Mouse (Mus musculus): ENCODE results near the gene Pgghg. TPM values are rescaled to one million over a fixed set of nuclear protein-coding genes. Genes with fewer than 3 reads are reported as not detected.
A peak's percentile ranks its signal among the peaks of the same experiment; 100 is the strongest.

Pgghg gene
- total RNA-seq, 2 experiments from 2014 or later, result 3.1 to 4.0 TPM

GRCm38 (mm10) chr7:140921225-140921975 is 19.8 kb upstream of the Pgghg start:
- intact Hi-C loops (cut with DNase I), result no loop called here
- DNase-seq, result no peak

- intact Hi-C loops (cut with DNase I), result no loop called here
- DNase-seq, result peak; percentile 78
Observed at GRCm38 (mm10) chr7:140922398-140923069, 18.7 kb upstream of the Pgghg start.

DNA sequence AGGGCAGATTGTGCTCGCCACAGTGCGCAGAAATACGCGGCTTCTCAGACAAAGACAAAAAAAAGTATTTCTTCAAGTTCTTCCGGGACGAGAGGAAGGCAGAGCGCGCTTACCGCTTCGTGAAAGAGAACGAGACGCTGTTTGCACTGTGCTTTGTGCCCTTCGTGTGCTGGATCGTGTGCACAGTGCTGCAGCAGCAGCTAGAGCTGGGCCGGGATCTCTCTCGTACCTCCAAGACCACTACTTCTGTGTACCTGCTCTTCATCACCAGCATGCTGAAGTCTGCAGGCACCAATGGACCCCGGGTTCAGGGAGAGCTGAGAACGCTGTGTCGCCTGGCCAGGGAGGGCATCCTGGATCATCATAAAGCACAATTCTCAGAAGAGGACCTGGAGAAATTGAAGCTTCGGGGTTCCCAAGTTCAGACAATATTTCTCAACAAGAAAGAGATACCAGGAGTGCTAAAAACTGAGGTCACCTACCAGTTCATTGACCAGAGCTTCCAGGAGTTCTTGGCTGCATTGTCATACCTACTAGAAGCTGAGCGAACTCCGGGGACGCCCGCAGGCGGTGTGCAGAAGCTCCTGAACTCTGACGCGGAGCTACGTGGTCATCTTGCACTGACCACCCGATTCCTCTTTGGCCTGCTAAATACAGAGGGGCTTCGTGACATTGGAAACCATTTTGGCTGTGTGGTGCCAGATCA is 18.0 kb upstream of the Pgghg start:
- intact Hi-C loops (cut with DNase I), result no loop called here
- DNase-seq, result no peak

GRCm38 (mm10) chr7:140927181-140927580 is 14.0 kb upstream of the Pgghg start:
- intact Hi-C loops (cut with DNase I), result no loop called here
- DNase-seq, result no peak

DNA sequence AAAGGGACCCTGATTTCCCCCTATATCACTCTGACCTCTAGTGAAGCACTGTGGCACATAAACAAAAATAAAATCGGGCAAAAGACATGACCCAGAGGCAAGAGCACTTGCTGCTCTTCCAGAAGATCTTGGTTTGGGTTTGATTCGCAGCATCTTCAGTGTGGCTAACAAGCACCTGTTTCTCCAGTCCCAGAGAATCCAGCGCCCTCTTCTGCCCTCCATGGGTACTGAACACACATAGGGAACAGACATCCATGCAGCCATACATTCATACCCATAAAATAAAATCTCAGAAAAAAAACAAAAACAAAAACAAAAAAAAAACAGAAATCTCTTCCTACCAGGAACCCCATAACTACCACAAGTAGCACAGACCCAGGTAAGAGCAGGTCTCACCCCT is 2.8 kb upstream of the Pgghg start:
- intact Hi-C loops (cut with DNase I), result no loop called here
- DNase-seq, result no peak

DNA sequence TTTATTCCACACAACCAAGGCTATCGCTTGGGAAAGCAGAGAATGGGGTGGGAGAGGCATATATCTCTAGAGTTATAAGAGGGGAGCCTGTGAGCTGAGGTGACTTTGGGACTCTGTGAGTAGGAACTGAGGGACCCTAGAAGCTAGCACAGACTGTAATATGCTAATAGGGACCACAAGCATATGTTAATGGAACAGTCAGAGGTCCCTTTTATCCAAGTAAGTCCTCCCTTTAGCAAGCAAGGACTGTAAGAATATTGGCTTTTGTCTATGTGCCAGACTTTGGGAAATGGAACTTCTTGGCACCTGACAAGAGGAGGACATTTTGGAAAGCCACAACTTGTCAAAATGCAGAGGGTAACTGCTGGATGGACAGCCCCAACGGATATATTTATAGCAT is 2.3 kb upstream of the Pgghg start:
- intact Hi-C loops (cut with DNase I), result no loop called here
- DNase-seq, result no peak

DNA sequence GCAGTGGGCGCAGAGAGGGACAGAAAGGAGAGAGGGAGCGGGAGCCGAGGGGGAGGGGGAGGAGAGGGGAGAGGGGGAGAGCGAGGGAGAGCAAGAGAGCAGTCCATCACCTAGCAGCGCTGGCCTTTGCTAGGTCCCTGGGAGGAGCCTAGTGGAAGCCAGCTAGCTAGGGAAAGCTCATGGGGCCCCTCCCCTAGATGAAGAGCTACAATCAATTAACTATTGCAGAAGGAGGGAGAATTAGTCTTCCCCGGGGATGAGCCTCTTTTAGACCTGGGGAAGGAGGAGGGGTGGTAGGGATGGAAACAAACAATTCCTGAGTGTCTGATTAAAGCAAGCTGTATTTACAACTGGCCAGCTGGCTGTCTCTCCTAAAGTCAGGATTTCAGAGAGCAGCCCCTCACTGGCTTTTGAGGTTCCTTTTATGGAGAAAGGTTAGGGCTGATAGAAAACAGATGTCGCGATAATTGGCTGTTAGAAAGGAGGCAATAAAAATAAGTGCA is 1.5 kb upstream of the Pgghg start:
- intact Hi-C loops (cut with DNase I), result no loop called here
- DNase-seq, result no peak

- intact Hi-C loops (cut with DNase I), result no loop called here
- no peak for DNase-seq
Observed at GRCm38 (mm10) chr7:140942341-140942740, 1.1 kb downstream of the Pgghg start.

DNA sequence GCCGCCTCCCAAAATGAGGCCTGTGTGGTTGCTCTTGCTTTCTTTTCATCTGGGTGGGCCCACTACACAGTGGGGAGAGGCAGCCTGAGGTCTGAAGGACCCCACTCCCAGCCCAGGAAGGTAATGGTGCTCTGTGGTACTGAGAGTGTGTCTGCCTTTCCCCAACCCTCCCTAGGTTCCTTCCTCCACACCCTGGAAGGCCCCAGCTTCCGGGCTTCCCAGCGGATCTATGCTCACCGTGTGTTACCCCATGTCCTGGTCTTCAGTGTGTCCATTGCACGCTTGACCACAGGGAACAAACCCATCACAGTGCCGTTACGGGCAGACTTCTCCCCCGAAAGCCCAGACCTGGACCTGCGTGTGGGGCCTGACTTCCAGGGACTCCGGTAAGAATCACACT is 1.6 kb downstream of the Pgghg start:
- no peak for DNase-seq
- intact Hi-C loops (cut with DNase I), result no loop called here

DNA sequence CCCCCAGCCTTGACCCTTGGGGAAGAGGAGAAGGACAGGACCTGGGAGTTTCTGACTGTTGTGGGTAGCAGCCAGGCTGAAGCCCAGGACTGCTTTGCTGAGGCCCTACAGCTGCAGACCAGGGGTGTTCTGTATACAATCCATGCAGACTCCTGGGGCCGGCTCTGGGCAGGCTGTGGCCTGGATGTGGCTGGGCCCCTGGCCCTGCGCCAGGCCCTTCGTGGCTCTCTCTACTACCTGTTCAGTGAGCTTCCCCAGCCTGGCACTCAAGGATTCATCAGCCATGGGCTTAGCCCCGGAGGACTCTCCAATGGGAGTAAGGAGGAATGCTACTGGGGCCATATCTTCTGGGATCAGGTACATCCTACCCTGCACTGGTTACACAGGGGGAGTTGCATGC is 2.2 kb downstream of the Pgghg start:
- intact Hi-C loops (cut with DNase I), result no loop called here
- no peak for DNase-seq

DNA sequence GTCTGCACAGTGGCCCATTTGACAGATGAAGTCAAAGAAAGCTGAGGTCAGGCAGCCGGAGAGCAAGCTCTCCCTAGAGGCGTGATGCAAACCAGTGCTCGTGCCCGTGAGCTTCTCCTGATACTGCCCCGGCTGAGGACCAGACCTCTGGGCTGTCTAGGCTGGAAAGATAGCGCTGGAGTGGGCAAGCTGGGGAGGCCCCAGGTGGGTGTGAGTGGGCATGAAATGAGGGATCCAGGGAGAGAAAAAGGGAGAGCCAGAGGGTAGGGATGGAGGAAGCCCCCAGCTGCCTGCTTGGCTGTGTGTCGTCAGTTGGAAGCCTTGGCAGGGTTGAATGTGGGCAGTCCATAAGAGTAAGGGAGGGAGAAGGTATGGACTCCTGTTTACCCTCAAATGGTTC is 3.0 kb downstream of the Pgghg start:
- intact Hi-C loops (cut with DNase I), result no loop called here
- no peak for DNase-seq

GRCm38 (mm10) chr7:140945247-140945646 is 4.1 kb downstream of the Pgghg start:
- intact Hi-C loops (cut with DNase I), result no loop called here
- DNase-seq, result no peak

DNA sequence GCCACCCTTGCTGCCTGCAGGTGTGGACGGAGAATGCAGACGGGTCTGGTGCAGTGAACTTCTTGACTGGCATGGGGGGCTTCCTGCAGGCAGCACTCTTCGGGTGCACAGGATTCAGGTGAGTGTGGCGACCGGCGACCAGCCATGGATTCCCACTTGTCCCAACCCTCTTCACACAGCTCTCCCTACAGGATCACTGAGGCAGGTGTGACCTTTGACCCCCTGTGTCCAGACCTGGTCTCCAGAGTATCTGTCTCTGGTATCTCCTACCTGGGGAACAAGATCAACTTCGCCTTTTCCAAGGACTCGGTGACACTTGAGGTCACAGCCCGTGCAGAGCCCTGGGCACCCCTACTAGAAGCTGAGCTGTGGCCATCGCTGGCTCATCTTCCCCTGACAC is 5.1 kb downstream of the Pgghg start:
- DNase-seq, result no peak
- intact Hi-C loops (cut with DNase I), result no loop called here

DNA sequence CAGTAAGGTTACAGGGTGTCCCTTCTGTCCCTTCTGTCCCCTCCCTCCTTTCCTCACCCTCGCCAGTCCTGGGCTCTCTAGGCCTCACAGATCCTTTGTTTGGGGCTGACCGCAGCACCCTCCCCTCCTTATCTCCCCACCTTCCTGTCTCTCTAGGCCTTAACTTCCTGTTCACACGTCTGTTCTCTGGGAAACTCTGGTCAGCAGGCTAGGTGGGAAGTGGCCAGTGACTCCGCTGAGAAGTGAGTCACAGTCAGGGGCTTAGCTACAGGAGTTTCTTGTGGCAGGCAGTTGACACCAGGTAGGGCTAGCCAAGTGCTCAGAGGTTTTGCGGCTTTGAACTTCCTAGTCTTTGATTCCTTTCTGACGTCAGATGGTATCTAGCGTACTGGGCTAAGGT is 5.8 kb downstream of the Pgghg start:
- no peak for DNase-seq
- intact Hi-C loops (cut with DNase I), result no loop called here

- intact Hi-C loops (cut with DNase I), result no loop called here
- DNase-seq, result no peak
Observed at GRCm38 (mm10) chr7:140948161-140948560, 7.0 kb downstream of the Pgghg start.

- DNase-seq, result no peak
- intact Hi-C loops (cut with DNase I), result no loop called here
Observed at GRCm38 (mm10) chr7:140949255-140949654, 8.1 kb downstream of the Pgghg start.

GRCm38 (mm10) chr7:140949824-140950530 is 8.8 kb downstream of the Pgghg start, which contains the start of gene Ifitm5:
TSS of gene Ifitm5 (minus strand) at chr7:140950291.
- intact Hi-C loops (cut with DNase I), result no loop called here
- DNase-seq, result no peak

- no peak for DNase-seq
- intact Hi-C loops (cut with DNase I), result no loop called here
Observed at GRCm38 (mm10) chr7:140951051-140951450, 9.9 kb downstream of the Pgghg start.

DNA sequence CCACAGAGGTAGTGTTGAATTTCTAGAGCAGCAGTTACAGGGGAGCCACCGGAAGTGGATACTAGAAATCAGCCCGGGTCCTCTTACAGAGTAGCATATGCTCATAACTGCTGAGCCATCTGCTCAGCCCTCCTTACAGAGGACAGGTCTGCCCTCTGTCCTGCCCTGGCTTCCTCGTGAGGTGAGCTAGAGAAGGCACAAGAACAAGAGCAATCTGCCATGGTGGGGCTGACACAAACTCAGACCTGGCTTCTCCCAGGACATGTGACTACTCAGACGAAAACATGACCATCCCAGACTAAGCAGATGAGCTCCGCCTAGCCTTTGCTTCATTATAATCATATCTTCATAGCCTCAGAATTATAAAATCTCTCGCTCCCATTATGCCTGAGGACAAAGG is 10.6 kb downstream of the Pgghg start:
- no peak for DNase-seq
- intact Hi-C loops (cut with DNase I), result no loop called here

DNA sequence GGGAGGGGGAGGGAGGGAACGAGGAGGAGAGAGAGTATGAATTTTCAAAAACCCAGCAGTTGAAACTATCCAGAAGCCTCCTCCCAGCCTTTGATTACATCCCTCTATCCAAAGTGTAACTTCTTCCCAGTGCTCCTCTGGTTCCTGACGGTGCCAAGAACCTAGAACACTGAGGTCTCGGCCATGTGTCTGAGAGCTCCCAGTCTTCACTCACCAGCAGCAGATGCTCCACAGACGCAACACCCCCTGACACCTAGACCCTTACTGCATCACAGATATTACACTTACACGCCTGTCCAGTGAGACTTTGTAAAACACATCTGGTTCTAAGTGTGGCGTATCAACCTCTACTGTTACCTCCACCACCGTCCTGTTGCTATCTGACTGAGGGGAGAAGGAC is 11.2 kb downstream of the Pgghg start:
- intact Hi-C loops (cut with DNase I), result no loop called here
- DNase-seq, result no peak

DNA sequence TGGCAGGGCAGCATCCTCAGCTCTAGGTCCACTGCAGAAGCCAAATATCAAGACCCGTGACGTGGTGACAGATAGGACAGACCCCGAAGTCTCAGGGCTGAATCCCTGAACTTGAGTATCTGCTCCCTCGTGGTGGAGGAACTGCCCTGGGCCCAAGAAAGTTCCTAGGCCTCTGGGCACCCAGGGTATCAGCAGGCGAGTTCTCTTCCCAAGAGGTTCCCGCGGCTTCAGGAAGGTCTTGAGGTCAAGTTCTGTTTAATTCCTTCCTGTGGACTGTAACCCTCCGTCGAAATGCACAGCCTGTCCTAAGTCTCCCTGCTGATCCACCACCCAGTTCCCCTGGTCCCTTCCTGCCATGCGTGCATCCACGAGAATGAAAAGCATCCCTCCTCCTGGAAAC is 11.9 kb downstream of the Pgghg start:
- no peak for DNase-seq
- intact Hi-C loops (cut with DNase I), result no loop called here
